ENCODE assay signal across 8 mouse cellular contexts in genomic region chr17:86236861-86237763, GRCm38 (mm10).
DNase-seq lines count a peak whose midpoint lies in the region; ATAC-seq lines count a peak whose summit lies in the region.

No protein-coding gene starts in this region.

- H3K27me3 ChIP-seq in embryonic facial prominence, embryonic 13.5 days: no peaks in the 10 kb centered on the region
- no peaks in the 10 kb centered on the region for H3K27me3 ChIP-seq in embryonic facial prominence, embryonic 10.5 days (replicated peaks; ENCODE audit: low read depth, poor library complexity, severe bottlenecking)
- no peaks in the 10 kb centered on the region for H3K27me3 ChIP-seq in intestine, embryonic 16.5 days (replicated peaks; ENCODE audit: control insufficient read depth, insufficient read depth, low read length)

- H3K9me3 ChIP-seq in embryonic facial prominence, embryonic 13.5 days: no peaks in the 10 kb centered on the region
- peaks cover 2% of the 10 kb centered on the region; the same call in 1 of the 2 replicates for H3K9me3 ChIP-seq in embryonic facial prominence, embryonic 10.5 days
- no peaks in the 10 kb centered on the region for H3K9me3 ChIP-seq in intestine, embryonic 16.5 days (ENCODE audit: control insufficient read depth, low read length)

- DNase-seq in embryonic facial prominence, embryonic 10.5 days (ENCODE audit: low spot score): no peak
- DNase-seq in urinary bladder, postnatal 14 days (ENCODE audit: low spot score): peak; percentile 34
- no peak for DNase-seq in urinary bladder, postnatal 10 days (ENCODE audit: low spot score)
- peak; percentile 81 for DNase-seq in heart, postnatal 4 days
- peak; percentile 53 to 68 for DNase-seq in lung, postnatal 4 days
- DNase-seq in spleen, postnatal 10 days (ENCODE audit: low spot score in 2 of 2): no peak

- H3K36me3 ChIP-seq in embryonic facial prominence, embryonic 13.5 days: no peaks in the 10 kb centered on the region
- no peaks in the 10 kb centered on the region for H3K36me3 ChIP-seq in embryonic facial prominence, embryonic 10.5 days (replicated peaks)
- H3K36me3 ChIP-seq in intestine, embryonic 16.5 days (ENCODE audit: control insufficient read depth, insufficient read depth, low read length): no peaks in the 10 kb centered on the region

- H3K4me2 ChIP-seq in embryonic facial prominence, embryonic 13.5 days: no peak overlapping the region
- H3K4me2 ChIP-seq in intestine, embryonic 16.5 days (ENCODE audit: low read depth, low read length): no peak overlapping the region

- H3K9ac ChIP-seq in embryonic facial prominence, embryonic 13.5 days: no peak overlapping the region
- no peak overlapping the region for H3K9ac ChIP-seq in intestine, embryonic 16.5 days (ENCODE audit: low read depth, low read length)

- peaks cover 19% of the 10 kb centered on the region for H3K4me1 ChIP-seq in embryonic facial prominence, embryonic 13.5 days
- no peaks in the 10 kb centered on the region; the same call in 1 of the 2 replicates for H3K4me1 ChIP-seq in embryonic facial prominence, embryonic 10.5 days
- H3K4me1 ChIP-seq in intestine, embryonic 16.5 days (ENCODE audit: control insufficient read depth, insufficient read depth, low read length): peaks cover 5% of the 10 kb centered on the region

- no peak overlapping the region for H3K4me3 ChIP-seq in embryonic facial prominence, embryonic 13.5 days
- H3K4me3 ChIP-seq in embryonic facial prominence, embryonic 10.5 days: no peak overlapping the region
- no peak overlapping the region for H3K4me3 ChIP-seq in intestine, embryonic 16.5 days (ENCODE audit: low read length)

- no peak overlapping the region for H3K27ac ChIP-seq in embryonic facial prominence, embryonic 13.5 days
- no peak overlapping the region for H3K27ac ChIP-seq in embryonic facial prominence, embryonic 10.5 days (replicated peaks)
- no peak overlapping the region for H3K27ac ChIP-seq in intestine, embryonic 16.5 days (ENCODE audit: low read length)

- ATAC-seq in embryonic facial prominence, embryonic 13.5 days (ENCODE audit: insufficient number of reproducible peaks, insufficient read depth, low FRiP score, low TSS enrichment, low read depth): 0 out of 2 replicates have a peak, but pooled peaks have one; percentile 37
- ATAC-seq in intestine, embryonic 16.5 days: no peak

- WGBS in embryonic facial prominence, embryonic 13.5 days: 89% methylated on average over 16 of the region's 16 CpGs
- WGBS in embryonic facial prominence, embryonic 10.5 days: 89% methylated on average over 16 of the region's 16 CpGs
- WGBS in intestine, embryonic 16.5 days: 86% methylated on average over 16 of the region's 16 CpGs

Comparison
In these comparisons a context has a peak if more than half of its experiments do, and no peak if none do; other contexts are left out.
1. DNase-seq: peak in urinary bladder, postnatal 14 days (single experiment), heart, postnatal 4 days (single experiment) and lung, postnatal 4 days (2 of 2); none in embryonic facial prominence, embryonic 10.5 days (single experiment), urinary bladder, postnatal 10 days (single experiment) and spleen, postnatal 10 days (0 of 2).